ENCODE assay signal across 8 mouse cellular contexts in genomic region chr5:135076931-135077505, GRCm38 (mm10). TPM values are rescaled to one million over a fixed set of nuclear protein-coding genes. Genes with fewer than 3 reads are reported as not detected.
A peak's percentile ranks its signal among the peaks of the same experiment; 100 is the strongest.
DNase-seq lines count a peak whose midpoint lies in the region; ATAC-seq lines count a peak whose summit lies in the region.

No protein-coding gene starts in this region.

- no peaks in the 10 kb centered on the region for H3K9me3 ChIP-seq in embryonic facial prominence, embryonic 13.5 days
- H3K9me3 ChIP-seq in intestine, embryonic 15.5 days, result no peaks in the 10 kb centered on the region
- H3K9me3 ChIP-seq in limb, embryonic 12.5 days, result no peaks in the 10 kb centered on the region
- no peaks in the 10 kb centered on the region for H3K9me3 ChIP-seq in midbrain, embryonic 15.5 days

- peak overlapping the region; percentile 91 for H3K27ac ChIP-seq in embryonic facial prominence, embryonic 13.5 days
- H3K27ac ChIP-seq in intestine, embryonic 15.5 days, result peak overlapping the region; percentile 56; the same call in 1 of the 2 replicates
- peak overlapping the region; percentile 87 for H3K27ac ChIP-seq in limb, embryonic 12.5 days
- peak overlapping the region; percentile 95 for H3K27ac ChIP-seq in midbrain, embryonic 15.5 days

- peaks cover 26% of the 10 kb centered on the region for H3K36me3 ChIP-seq in embryonic facial prominence, embryonic 13.5 days
- no peaks in the 10 kb centered on the region for H3K36me3 ChIP-seq in intestine, embryonic 15.5 days
- H3K36me3 ChIP-seq in limb, embryonic 12.5 days, result peaks cover 42% of the 10 kb centered on the region
- H3K36me3 ChIP-seq in midbrain, embryonic 15.5 days (replicated peaks), result peaks cover 8% of the 10 kb centered on the region; the same call in 1 of the 2 replicates

- H3K4me3 ChIP-seq in embryonic facial prominence, embryonic 13.5 days, result peak overlapping the region; percentile 98
- H3K4me3 ChIP-seq in intestine, embryonic 15.5 days (replicated peaks), result peak overlapping the region; percentile 84
- peak overlapping the region; percentile 90 for H3K4me3 ChIP-seq in limb, embryonic 12.5 days (replicated peaks)
- peak overlapping the region; percentile 100 for H3K4me3 ChIP-seq in midbrain, embryonic 15.5 days

- H3K9ac ChIP-seq in embryonic facial prominence, embryonic 13.5 days, result peak overlapping the region; percentile 99
- H3K9ac ChIP-seq in intestine, embryonic 15.5 days, result peak overlapping the region; percentile 94
- H3K9ac ChIP-seq in limb, embryonic 12.5 days (replicated peaks), result peak overlapping the region; percentile 99
- peak overlapping the region; percentile 100 for H3K9ac ChIP-seq in midbrain, embryonic 15.5 days

- 16% methylated on average over 14 of the region's 14 CpGs for WGBS in embryonic facial prominence, embryonic 13.5 days
- 19% methylated on average over 14 of the region's 14 CpGs for WGBS in intestine, embryonic 15.5 days
- WGBS in limb, embryonic 12.5 days, result 23% methylated on average over 14 of the region's 14 CpGs
- 11% methylated on average over 14 of the region's 14 CpGs for WGBS in midbrain, embryonic 15.5 days

- peak overlapping the region; percentile 71 for H3K4me2 ChIP-seq in embryonic facial prominence, embryonic 13.5 days
- peak overlapping the region; percentile 89 for H3K4me2 ChIP-seq in intestine, embryonic 15.5 days (replicated peaks)
- H3K4me2 ChIP-seq in limb, embryonic 12.5 days, result peak overlapping the region; percentile 58
- peak overlapping the region; percentile 67 for H3K4me2 ChIP-seq in midbrain, embryonic 15.5 days

- H3K4me1 ChIP-seq in embryonic facial prominence, embryonic 13.5 days, result peaks cover 23% of the 10 kb centered on the region
- H3K4me1 ChIP-seq in intestine, embryonic 15.5 days (replicated peaks), result peaks cover 21% of the 10 kb centered on the region
- peaks cover 25% of the 10 kb centered on the region for H3K4me1 ChIP-seq in limb, embryonic 12.5 days (replicated peaks)
- H3K4me1 ChIP-seq in midbrain, embryonic 15.5 days, result peaks cover 24% of the 10 kb centered on the region

- ATAC-seq in embryonic facial prominence, embryonic 13.5 days (ENCODE audit: insufficient number of reproducible peaks, insufficient read depth, low FRiP score, low TSS enrichment, low read depth), result peak; percentile 44
- ATAC-seq in intestine, embryonic 15.5 days, result peak; percentile 41
- ATAC-seq in limb, embryonic 12.5 days (ENCODE audit: insufficient number of reproducible peaks, insufficient read depth, low FRiP score, low TSS enrichment, low read depth), result peak; percentile 30
- ATAC-seq in midbrain, embryonic 15.5 days (replicated peaks), result peak; percentile 53
- ATAC-seq in activated CD4-positive, CD25-positive, alpha-beta regulatory T cell, adult 4 months, result no peak

- DNase-seq in thymus, postnatal 4 days, result peak; percentile 31
- DNase-seq in thymus, postnatal 0 days (ENCODE audit: low spot score), result no peak
- no peak for DNase-seq in thymus, postnatal 14 days

- no peaks in the 10 kb centered on the region for H3K27me3 ChIP-seq in embryonic facial prominence, embryonic 13.5 days
- H3K27me3 ChIP-seq in intestine, embryonic 15.5 days (replicated peaks), result no peaks in the 10 kb centered on the region; the same call in 1 of the 2 replicates
- H3K27me3 ChIP-seq in limb, embryonic 12.5 days, result 0 out of 2 replicates have a peak, but pooled peaks cover 3% of the 10 kb centered on the region
- H3K27me3 ChIP-seq in midbrain, embryonic 15.5 days (replicated peaks), result no peaks in the 10 kb centered on the region

RNA-seq across cellular contexts. Expression of gene Vps37d, which starts 1.0 kb away (rescaled TPM):
- 1.6 and 1.7 TPM in 2 replicates for polyA plus RNA-seq in thymus, postnatal 0 days (2015; fragmentation: Nextera tagmentation; extraction: Ambion mirVana)
- polyA plus RNA-seq in embryonic facial prominence, embryonic 13.5 days (2015; fragmentation: Nextera tagmentation; extraction: Ambion mirVana), result 13.7 and 17.8 TPM in 2 replicates
- 5.4 and 6.0 TPM in 2 replicates for polyA plus RNA-seq in intestine, embryonic 15.5 days (2015; fragmentation: Nextera tagmentation; extraction: Ambion mirVana)
- polyA plus RNA-seq in limb, embryonic 12.5 days (2016; fragmentation: Nextera tagmentation; extraction: Ambion mirVana), result 22.8 and 25.2 TPM in 2 replicates
- 39.5 and 47.8 TPM in 2 replicates for polyA plus RNA-seq in midbrain, embryonic 15.5 days (2015; fragmentation: Nextera tagmentation; extraction: Ambion mirVana)
- polyA plus RNA-seq in activated CD4-positive, CD25-positive, alpha-beta regulatory T cell, adult 4 months (2017; shearing (Covaris generic)), result not detected

RNA-seq across cellular contexts. Expression of gene Bud23, which starts 12.3 kb away (rescaled TPM):
- 103 and 119 TPM in 2 replicates for polyA plus RNA-seq in thymus, postnatal 0 days (2015; fragmentation: Nextera tagmentation; extraction: Ambion mirVana)
- 132 and 147 TPM in 2 replicates for polyA plus RNA-seq in embryonic facial prominence, embryonic 13.5 days (2015; fragmentation: Nextera tagmentation; extraction: Ambion mirVana)
- polyA plus RNA-seq in intestine, embryonic 15.5 days (2015; fragmentation: Nextera tagmentation; extraction: Ambion mirVana), result 106 and 115 TPM in 2 replicates
- polyA plus RNA-seq in limb, embryonic 12.5 days (2016; fragmentation: Nextera tagmentation; extraction: Ambion mirVana), result 150 and 151 TPM in 2 replicates
- polyA plus RNA-seq in midbrain, embryonic 15.5 days (2015; fragmentation: Nextera tagmentation; extraction: Ambion mirVana), result 78.1 and 82.5 TPM in 2 replicates
- 10 to 100 TPM; 60.3 to 84.8 TPM for polyA plus RNA-seq in activated CD4-positive, CD25-positive, alpha-beta regulatory T cell, adult 4 months (2017; shearing (Covaris generic))

RNA-seq across cellular contexts. Expression of gene Mlxipl, which starts 12.7 kb away (rescaled TPM):
- polyA plus RNA-seq in thymus, postnatal 0 days (2015; fragmentation: Nextera tagmentation; extraction: Ambion mirVana), result 0.38 and 0.39 TPM in 2 replicates
- polyA plus RNA-seq in embryonic facial prominence, embryonic 13.5 days (2015; fragmentation: Nextera tagmentation; extraction: Ambion mirVana), result 3.5 and 3.9 TPM in 2 replicates
- 6.5 and 8.7 TPM in 2 replicates for polyA plus RNA-seq in intestine, embryonic 15.5 days (2015; fragmentation: Nextera tagmentation; extraction: Ambion mirVana)
- 2.5 and 2.6 TPM in 2 replicates for polyA plus RNA-seq in limb, embryonic 12.5 days (2016; fragmentation: Nextera tagmentation; extraction: Ambion mirVana)
- polyA plus RNA-seq in midbrain, embryonic 15.5 days (2015; fragmentation: Nextera tagmentation; extraction: Ambion mirVana), result 0.81 and 0.91 TPM in 2 replicates
- polyA plus RNA-seq in activated CD4-positive, CD25-positive, alpha-beta regulatory T cell, adult 4 months (2017; shearing (Covaris generic)), result not detected

RNA-seq across cellular contexts. Expression of gene Dnajc30, which starts 13.0 kb away (rescaled TPM):
- polyA plus RNA-seq in thymus, postnatal 0 days (2015; fragmentation: Nextera tagmentation; extraction: Ambion mirVana), result 28.7 and 28.8 TPM in 2 replicates
- polyA plus RNA-seq in embryonic facial prominence, embryonic 13.5 days (2015; fragmentation: Nextera tagmentation; extraction: Ambion mirVana), result 35.2 and 38.8 TPM in 2 replicates
- polyA plus RNA-seq in intestine, embryonic 15.5 days (2015; fragmentation: Nextera tagmentation; extraction: Ambion mirVana), result 30.7 and 33.6 TPM in 2 replicates
- 31.1 and 31.3 TPM in 2 replicates for polyA plus RNA-seq in limb, embryonic 12.5 days (2016; fragmentation: Nextera tagmentation; extraction: Ambion mirVana)
- polyA plus RNA-seq in midbrain, embryonic 15.5 days (2015; fragmentation: Nextera tagmentation; extraction: Ambion mirVana), result 43.4 and 47.8 TPM in 2 replicates
- 10 to 100 TPM; 27.4 to 30.4 TPM for polyA plus RNA-seq in activated CD4-positive, CD25-positive, alpha-beta regulatory T cell, adult 4 months (2017; shearing (Covaris generic))

RNA-seq across cellular contexts. Expression of gene Stx1a, which starts 53.7 kb away (rescaled TPM):
- polyA plus RNA-seq in thymus, postnatal 0 days (2015; fragmentation: Nextera tagmentation; extraction: Ambion mirVana), result 3.2 and 3.3 TPM in 2 replicates
- 12.9 and 21.7 TPM in 2 replicates for polyA plus RNA-seq in embryonic facial prominence, embryonic 13.5 days (2015; fragmentation: Nextera tagmentation; extraction: Ambion mirVana)
- 13.0 and 15.7 TPM in 2 replicates for polyA plus RNA-seq in intestine, embryonic 15.5 days (2015; fragmentation: Nextera tagmentation; extraction: Ambion mirVana)
- 9.7 and 10.8 TPM in 2 replicates for polyA plus RNA-seq in limb, embryonic 12.5 days (2016; fragmentation: Nextera tagmentation; extraction: Ambion mirVana)
- 156 and 157 TPM in 2 replicates for polyA plus RNA-seq in midbrain, embryonic 15.5 days (2015; fragmentation: Nextera tagmentation; extraction: Ambion mirVana)
- 10 to 100 TPM; 15.1 to 15.2 TPM for polyA plus RNA-seq in activated CD4-positive, CD25-positive, alpha-beta regulatory T cell, adult 4 months (2017; shearing (Covaris generic))
